Mouse (Mus musculus) kidney, adult 2 months (tissue): Measurements from ENCODE around the gene 2310003L06Rik.

ENCODE experiments used
- CTCF ChIP-seq: fragments of 200-500 bp; conservative IDR thresholded peaks from 2 replicates; pipeline ENCODE4 v1.5.1; 2011; ENCODE audit warnings: low read depth, mild to moderate bottlenecking, control low read depth, low read length, moderate library complexity, mixed read lengths; ENCODE audit not compliant: insufficient read depth, insufficient read length
- POLR2A ChIP-seq: fragments of 200-500 bp; IDR thresholded peaks from one replicate; pipeline ENCODE4 v1.6.1; 2011; ENCODE audit warnings: low read depth, low read length, control low read depth

DNA sequence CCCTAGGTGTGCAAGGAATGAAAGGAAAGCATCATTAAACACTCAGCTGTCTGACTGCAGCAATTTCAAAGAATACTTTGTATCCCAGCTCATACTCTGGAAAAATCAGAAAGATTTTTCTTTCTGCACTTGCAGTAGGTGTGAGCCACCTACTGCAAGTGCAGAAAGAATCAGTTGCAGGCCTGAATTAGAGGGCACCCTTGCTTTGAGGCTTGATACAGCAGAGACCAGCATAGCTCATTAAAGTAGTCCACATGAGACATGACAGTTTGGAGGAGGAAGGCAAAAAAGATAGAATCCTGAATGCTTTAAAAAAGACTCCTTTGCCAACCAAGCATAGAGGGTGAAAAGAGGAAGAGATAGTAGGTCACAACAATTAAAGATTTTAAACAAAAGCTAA, 26.7 kb upstream of the 2310003L06Rik start:
- TF ChIP-seq CTCF = no peak
- no peak for TF ChIP-seq POLR2A
